Mouse (Mus musculus): Measurements from ENCODE around the gene Pxt1. TPM values are rescaled to one million over a fixed set of nuclear protein-coding genes. Genes with fewer than 3 reads are reported as not detected.
A peak's percentile ranks its signal among the peaks of the same experiment; 100 is the strongest.

Gene Pxt1
- total and polyA plus RNA-seq, 2 experiments from 2014 or later: not detected

DNA sequence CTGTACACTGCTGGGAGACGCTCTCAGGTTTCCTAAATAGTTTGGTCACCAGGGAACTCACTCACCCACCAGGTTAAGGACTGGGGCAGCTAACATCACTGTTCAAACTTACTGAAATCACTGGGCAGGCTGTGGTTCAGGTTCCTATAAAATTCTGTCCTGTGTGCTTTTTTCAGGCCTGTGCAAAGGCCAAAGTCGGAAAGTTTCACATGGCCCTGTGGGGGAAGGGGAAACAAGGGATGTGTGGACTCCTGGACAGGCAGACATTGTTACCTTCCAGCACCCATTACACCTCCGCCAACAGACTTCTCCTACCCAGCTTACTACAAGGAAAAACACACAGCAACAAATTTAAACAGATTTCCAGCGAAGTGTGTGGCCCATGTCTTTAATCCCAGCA, 35.5 kb upstream of the Pxt1 start:
- Histone ChIP-seq H3K4me1 (ENCODE audit: control insufficient read depth, insufficient read depth) (no peaks in the 10 kb centered on the region), H3K9ac (replicated peaks; ENCODE audit: low read depth, low read length) (no peak overlapping the region), H3K27me3 (ENCODE audit: control insufficient read depth, insufficient read depth, low read length) (no peaks in the 10 kb centered on the region), H3K9me3 (replicated peaks; ENCODE audit: control insufficient read depth, low read length) (no peaks in the 10 kb centered on the region), H3K4me3 (ENCODE audit: low read depth, low read length) (no peak overlapping the region), H3K27ac (ENCODE audit: low read depth) (no peak overlapping the region), H3K4me2 (ENCODE audit: low read depth, low read length) (no peak overlapping the region), H3K36me3 (replicated peaks; ENCODE audit: control insufficient read depth, insufficient read depth, low read length) (peaks cover 84% of the 10 kb centered on the region)
- DNase-seq (ENCODE audit: low spot score) (no peak), ATAC-seq (ENCODE audit: insufficient read depth, low read depth) (no peak)
- WGBS: 92% methylated on average over 4 of the region's 4 CpGs
- TF ChIP-seq EP300 (IDR thresholded peaks at IDR 0.05; ENCODE audit: low read depth) (no peak), CTCF (IDR thresholded peaks at IDR 0.05; ENCODE audit: low read depth) (no peak)

- no peaks in the 10 kb centered on the region for H3K4me1 ChIP-seq (ENCODE audit: control insufficient read depth, insufficient read depth)
- no peak overlapping the region for H3K9ac ChIP-seq (replicated peaks; ENCODE audit: low read depth, low read length)
- no peak for ATAC-seq (ENCODE audit: insufficient read depth, low read depth)
- no peak overlapping the region for H3K4me2 ChIP-seq (ENCODE audit: low read depth, low read length)
- H3K27me3 ChIP-seq (ENCODE audit: control insufficient read depth, insufficient read depth, low read length): no peaks in the 10 kb centered on the region
- H3K9me3 ChIP-seq (replicated peaks; ENCODE audit: control insufficient read depth, low read length): no peaks in the 10 kb centered on the region
- no peak overlapping the region for H3K27ac ChIP-seq (ENCODE audit: low read depth)
- TF ChIP-seq CTCF (IDR thresholded peaks at IDR 0.05; ENCODE audit: low read depth) (no peak), EP300 (IDR thresholded peaks at IDR 0.05; ENCODE audit: low read depth) (no peak)
- peaks cover 99% of the 10 kb centered on the region for H3K36me3 ChIP-seq (replicated peaks; ENCODE audit: control insufficient read depth, insufficient read depth, low read length)
- no peak overlapping the region for H3K4me3 ChIP-seq (ENCODE audit: low read depth, low read length)
- no peak for DNase-seq (ENCODE audit: low spot score)
Measured at GRCm38 (mm10) chr17:28970122-28970521, 26.5 kb upstream of the Pxt1 start.

DNA sequence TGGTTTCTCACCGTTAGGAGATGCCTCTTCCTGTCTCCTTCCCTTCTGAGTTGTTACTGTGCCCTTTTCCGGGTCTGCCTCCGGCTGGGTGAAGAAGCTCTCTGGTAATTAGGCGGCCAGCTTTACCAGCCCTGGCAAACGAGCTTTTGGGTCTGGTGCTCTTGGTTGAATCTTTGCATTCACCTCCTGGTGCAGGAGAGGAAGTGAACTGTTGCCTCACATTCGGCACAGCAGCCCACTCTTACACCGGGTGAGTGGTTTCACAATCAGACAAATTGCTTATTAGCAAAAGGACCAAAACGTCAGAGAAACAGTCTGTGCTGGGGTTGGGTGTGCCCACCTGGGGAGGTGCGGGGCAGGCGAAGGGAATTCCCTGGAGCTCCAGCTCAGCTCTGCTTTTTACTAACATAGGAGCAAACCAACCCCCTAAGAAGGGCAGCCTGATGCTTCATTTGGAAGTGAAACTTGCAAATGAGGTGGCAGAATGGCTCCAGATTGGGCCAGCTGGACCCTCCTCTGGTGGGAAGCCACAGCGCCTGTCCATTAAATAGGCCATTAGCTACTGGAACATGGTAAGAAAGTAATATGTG, 23.5 kb upstream of the Pxt1 start:
- peaks cover 99% of the 10 kb centered on the region for H3K36me3 ChIP-seq (replicated peaks; ENCODE audit: control insufficient read depth, insufficient read depth, low read length)
- H3K27me3 ChIP-seq (ENCODE audit: control insufficient read depth, insufficient read depth, low read length): no peaks in the 10 kb centered on the region
- TF ChIP-seq CTCF (IDR thresholded peaks at IDR 0.05; ENCODE audit: low read depth): no peak
- no peak for TF ChIP-seq EP300 (IDR thresholded peaks at IDR 0.05; ENCODE audit: low read depth)
- DNase-seq (ENCODE audit: low spot score) (no peak), ATAC-seq (ENCODE audit: insufficient read depth, low read depth) (no peak)
- no peaks in the 10 kb centered on the region for H3K9me3 ChIP-seq (replicated peaks; ENCODE audit: control insufficient read depth, low read length)
- no peak overlapping the region for H3K4me3 ChIP-seq (ENCODE audit: low read depth, low read length)
- no peak overlapping the region for H3K9ac ChIP-seq (replicated peaks; ENCODE audit: low read depth, low read length)
- H3K4me1 ChIP-seq (ENCODE audit: control insufficient read depth, insufficient read depth): no peaks in the 10 kb centered on the region
- 66% methylated on average over 11 of the region's 11 CpGs for WGBS
- no peak overlapping the region for H3K27ac ChIP-seq (ENCODE audit: low read depth)
- no peak overlapping the region for H3K4me2 ChIP-seq (ENCODE audit: low read depth, low read length)

DNA sequence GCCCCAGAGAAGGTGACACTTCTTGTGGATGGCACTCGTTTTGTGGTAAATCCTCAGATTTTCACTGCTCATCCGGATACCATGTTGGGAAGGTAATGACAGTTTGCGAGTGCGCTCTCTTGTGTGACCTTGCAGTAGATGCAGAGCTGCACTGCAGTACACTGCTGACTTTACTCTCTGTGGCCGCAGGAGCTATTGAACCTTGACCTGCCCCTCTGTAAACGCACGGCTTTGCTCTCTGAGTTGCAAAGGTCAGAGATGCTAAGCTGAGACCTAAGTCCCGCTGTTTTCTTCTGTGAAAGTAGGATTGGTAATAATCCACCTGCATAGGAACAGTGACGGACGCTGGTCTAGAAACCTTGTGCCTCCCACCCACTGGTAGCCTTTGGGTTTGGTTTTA, 18.0 kb upstream of the Pxt1 start:
- Histone ChIP-seq H3K4me3 (ENCODE audit: low read depth, low read length) (no peak overlapping the region), H3K36me3 (replicated peaks; ENCODE audit: control insufficient read depth, insufficient read depth, low read length) (peaks cover 57% of the 10 kb centered on the region), H3K9me3 (replicated peaks; ENCODE audit: control insufficient read depth, low read length) (no peaks in the 10 kb centered on the region), H3K4me2 (ENCODE audit: low read depth, low read length) (no peak overlapping the region), H3K4me1 (ENCODE audit: control insufficient read depth, insufficient read depth) (no peaks in the 10 kb centered on the region), H3K27me3 (ENCODE audit: control insufficient read depth, insufficient read depth, low read length) (no peaks in the 10 kb centered on the region), H3K27ac (ENCODE audit: low read depth) (no peak overlapping the region), H3K9ac (replicated peaks; ENCODE audit: low read depth, low read length) (no peak overlapping the region)
- TF ChIP-seq CTCF (IDR thresholded peaks at IDR 0.05; ENCODE audit: low read depth): no peak
- no peak for TF ChIP-seq EP300 (IDR thresholded peaks at IDR 0.05; ENCODE audit: low read depth)
- 89% methylated on average over 10 of the region's 10 CpGs for WGBS
- no peak for ATAC-seq (ENCODE audit: insufficient read depth, low read depth)
- DNase-seq (ENCODE audit: low spot score): no peak

DNA sequence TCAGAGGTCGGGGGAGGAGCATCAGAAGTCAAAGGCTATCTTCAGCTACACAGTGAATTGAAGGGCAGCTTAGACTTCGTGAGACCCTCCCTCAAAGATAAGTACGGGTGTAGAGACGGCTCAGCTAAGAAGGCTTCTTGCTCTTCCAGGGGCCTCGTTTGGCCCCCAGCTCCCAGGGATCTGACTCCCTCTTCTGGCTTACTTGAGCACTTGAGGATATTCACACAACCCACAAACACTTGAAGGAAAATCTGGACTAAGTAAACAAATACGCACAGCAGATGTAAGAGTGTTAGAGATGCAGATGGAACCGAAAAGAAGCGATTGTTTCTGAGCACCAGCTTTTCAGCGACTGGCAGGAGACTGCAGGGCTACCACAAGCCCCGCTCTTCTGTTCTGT, 17.0 kb upstream of the Pxt1 start:
- Histone ChIP-seq H3K9me3 (replicated peaks; ENCODE audit: control insufficient read depth, low read length) (no peaks in the 10 kb centered on the region), H3K36me3 (replicated peaks; ENCODE audit: control insufficient read depth, insufficient read depth, low read length) (peaks cover 47% of the 10 kb centered on the region), H3K9ac (replicated peaks; ENCODE audit: low read depth, low read length) (no peak overlapping the region), H3K4me3 (ENCODE audit: low read depth, low read length) (no peak overlapping the region), H3K4me2 (ENCODE audit: low read depth, low read length) (no peak overlapping the region), H3K4me1 (ENCODE audit: control insufficient read depth, insufficient read depth) (no peaks in the 10 kb centered on the region), H3K27me3 (ENCODE audit: control insufficient read depth, insufficient read depth, low read length) (no peaks in the 10 kb centered on the region), H3K27ac (ENCODE audit: low read depth) (no peak overlapping the region)
- ATAC-seq (ENCODE audit: insufficient read depth, low read depth): no peak
- 55% methylated on average over 10 of the region's 10 CpGs for WGBS
- TF ChIP-seq CTCF (IDR thresholded peaks at IDR 0.05; ENCODE audit: low read depth): no peak
- no peak for TF ChIP-seq EP300 (IDR thresholded peaks at IDR 0.05; ENCODE audit: low read depth)
- DNase-seq (ENCODE audit: low spot score): no peak

- H3K36me3 ChIP-seq (replicated peaks; ENCODE audit: control insufficient read depth, insufficient read depth, low read length): peaks cover 6% of the 10 kb centered on the region; the same call in 1 of the 2 replicates
- H3K9me3 ChIP-seq (replicated peaks; ENCODE audit: control insufficient read depth, low read length): no peaks in the 10 kb centered on the region
- no peak overlapping the region for H3K9ac ChIP-seq (replicated peaks; ENCODE audit: low read depth, low read length)
- H3K4me3 ChIP-seq (ENCODE audit: low read depth, low read length): no peak overlapping the region
- H3K27ac ChIP-seq (ENCODE audit: low read depth): no peak overlapping the region
- 92% methylated on average over 9 of the region's 9 CpGs for WGBS
- H3K4me2 ChIP-seq (ENCODE audit: low read depth, low read length): 0 out of 2 replicates have a peak overlapping the region, but pooled peaks have one; percentile 94
- DNase-seq (ENCODE audit: low spot score) (no peak), ATAC-seq (ENCODE audit: insufficient read depth, low read depth) (no peak)
- no peak for TF ChIP-seq CTCF (IDR thresholded peaks at IDR 0.05; ENCODE audit: low read depth)
- peaks cover 23% of the 10 kb centered on the region for H3K4me1 ChIP-seq (ENCODE audit: control insufficient read depth, insufficient read depth)
- H3K27me3 ChIP-seq (ENCODE audit: control insufficient read depth, insufficient read depth, low read length): no peaks in the 10 kb centered on the region
Measured at GRCm38 (mm10) chr17:28954416-28954815, 10.8 kb upstream of the Pxt1 start.

Data from heart, postnatal 0 days (tissue).